Mouse (Mus musculus) neural tube, embryonic 10.5 days (tissue): ENCODE results near the gene Rsph1.

Experiments used
- DNase-seq: peaks from one replicate; pipeline ENCODE4 v3.0.0-alpha.2; 2017; ENCODE audit warnings: low spot score; ENCODE audit errors: extremely low spot score

Gene Rsph1

DNA sequence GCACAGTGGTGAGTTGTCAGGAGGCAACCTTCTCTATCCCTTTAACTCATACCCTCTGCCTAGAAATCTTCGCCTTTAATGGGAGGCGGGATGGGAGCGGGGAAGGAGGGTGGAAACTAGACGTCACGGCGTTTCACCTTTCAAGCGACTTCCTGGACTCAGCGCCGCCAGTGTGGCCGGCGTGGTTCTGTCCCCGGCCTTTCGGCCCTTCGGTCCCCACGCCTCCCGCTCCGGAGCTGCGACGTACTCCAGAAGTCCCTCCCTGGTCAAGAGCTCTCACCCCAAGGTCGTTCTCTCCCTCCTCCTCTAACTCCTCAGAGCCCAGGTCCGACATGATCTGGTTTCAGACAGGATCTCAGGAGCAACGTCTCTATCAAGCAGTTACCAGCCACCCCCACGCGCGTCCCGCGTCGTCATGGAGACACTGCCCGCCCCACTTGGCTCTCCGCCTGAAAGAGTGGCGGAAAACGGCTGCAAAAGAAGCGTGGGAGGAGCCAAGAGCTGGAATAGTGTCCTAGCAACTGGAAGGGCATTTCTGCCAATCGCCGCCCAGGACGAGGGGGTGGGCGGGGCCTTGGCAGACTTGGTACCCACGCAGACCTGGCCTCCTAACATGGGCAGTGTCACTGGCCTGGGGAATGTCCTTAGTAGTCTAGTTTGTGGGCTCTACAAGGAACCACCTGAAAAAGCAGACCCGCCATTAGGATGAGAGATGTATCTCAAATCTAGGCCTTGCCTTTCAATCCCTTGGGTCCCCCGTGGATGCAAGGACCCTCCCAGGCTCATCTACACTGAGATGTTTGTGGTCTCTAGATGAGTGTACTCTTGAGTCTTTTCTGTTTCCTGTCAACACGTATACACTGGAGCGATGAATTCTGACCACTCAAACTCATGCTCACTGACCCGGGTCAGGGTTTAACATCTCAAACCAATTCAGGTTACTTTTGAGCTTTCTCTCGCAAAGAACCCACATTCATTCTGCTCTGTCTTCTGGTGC is at the start of gene Rsph1:
TSS of gene Rsph1 (minus strand) at position 462 of the 997 bp plus-strand sequence.
- DNase-seq, result peak; percentile 86

DNA sequence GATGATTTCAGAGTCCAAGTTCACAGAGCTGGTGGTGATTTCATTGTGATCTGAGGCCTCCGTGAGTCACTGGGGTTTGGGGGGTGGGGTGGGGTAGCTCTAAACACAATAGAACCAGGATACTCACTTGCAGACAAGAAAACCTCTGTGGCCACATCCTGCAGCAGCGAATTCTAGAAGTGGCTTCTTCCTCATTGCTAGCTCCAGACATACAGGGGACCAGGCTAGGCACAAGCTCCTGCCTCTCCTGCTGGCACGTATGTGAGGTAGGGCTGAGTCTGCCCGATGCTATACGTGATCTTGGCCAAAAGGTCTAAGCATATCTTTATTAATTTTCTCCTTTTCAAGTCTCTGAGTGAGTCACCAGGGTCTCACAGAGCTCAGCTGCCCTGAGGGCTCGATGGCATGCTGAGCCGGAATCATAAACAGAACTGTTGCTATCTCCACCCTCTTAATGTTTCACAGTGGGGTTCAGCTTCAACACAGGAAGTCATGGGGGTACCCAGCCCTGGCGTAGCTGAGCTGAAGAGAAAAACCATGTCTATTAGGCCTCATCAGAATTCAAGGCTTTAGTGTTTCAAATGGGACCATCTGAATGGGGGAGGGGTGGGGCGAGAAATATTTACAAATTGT is 49.2 kb upstream of the Rsph1 start:
- DNase-seq, result no peak

DNA sequence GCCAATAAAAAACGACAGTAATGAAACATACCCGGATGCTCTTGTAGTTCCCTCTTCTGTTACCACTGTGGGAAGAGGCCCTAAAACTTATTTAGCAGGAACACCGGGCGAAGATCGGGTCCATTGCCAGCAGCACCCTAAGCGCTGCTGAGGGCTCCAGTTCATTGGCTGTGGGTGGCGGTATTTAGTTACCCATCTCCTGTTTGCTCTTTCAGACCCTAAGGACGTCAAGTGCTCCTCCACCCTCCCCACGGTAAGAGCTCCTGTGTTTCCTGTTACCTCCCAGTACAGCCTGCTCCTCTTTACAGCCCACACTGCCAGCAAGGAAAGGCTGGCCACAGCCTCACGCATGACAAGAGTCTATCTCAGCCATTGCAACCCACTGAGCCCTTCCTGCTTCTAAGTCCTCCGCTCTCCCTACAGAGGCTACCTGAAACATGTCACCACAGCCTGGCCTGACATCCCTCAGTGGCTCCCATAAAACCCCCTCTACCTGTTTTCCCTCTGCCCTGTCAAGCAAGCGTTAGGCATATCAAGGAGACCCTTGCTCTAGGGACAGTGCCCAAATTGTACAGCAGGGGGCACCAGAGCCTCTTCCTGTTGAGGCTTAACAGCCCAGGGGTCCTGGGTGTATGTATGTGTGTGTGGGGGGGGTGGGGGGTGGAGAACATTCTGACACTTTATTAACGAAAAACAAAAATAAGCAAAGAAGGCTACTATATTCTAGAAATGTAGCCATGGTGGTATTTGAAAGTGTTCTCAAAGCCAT is 48.5 kb upstream of the Rsph1 start:
- DNase-seq, result peak; percentile 51

DNA sequence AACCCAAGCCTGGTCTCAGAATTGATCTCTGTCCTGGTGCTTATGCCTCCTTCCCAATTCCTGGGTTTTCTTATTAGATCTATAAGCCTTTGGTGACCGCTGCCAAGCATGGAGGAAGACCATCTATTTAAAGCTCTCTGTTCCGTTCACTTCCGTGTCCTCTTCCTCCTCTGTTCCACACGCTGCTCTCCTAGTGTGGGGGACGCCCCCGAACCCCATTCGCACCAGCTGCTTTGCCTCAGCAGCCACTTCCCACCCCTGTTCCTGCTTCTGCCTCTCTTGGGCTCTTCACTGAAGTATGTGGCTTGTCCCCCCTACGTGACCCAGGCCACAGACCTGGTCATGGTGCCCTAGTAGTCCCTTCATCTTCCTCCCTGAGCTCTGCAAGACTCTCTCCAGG is 47.0 kb upstream of the Rsph1 start:
- DNase-seq, result no peak

DNA sequence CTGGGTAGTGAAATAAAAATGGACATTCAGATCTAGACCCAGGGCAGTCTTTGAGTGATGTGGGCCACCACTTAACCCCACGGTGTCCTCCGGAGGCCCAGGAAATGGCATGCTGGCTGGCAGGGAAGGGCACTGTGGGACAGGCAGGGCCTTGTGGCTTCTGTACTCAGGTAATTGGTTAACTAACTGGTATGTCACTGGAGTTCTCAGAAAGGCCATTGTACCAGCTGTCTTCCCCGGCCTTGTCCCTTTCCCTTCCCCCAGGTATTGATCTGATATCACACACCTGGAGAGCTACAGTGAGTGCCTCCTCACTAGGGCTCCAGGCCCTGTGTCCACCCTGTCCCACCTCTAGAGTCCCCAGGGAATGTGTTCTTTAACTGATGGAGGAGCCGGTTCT is 46.2 kb upstream of the Rsph1 start:
- no peak for DNase-seq

DNA sequence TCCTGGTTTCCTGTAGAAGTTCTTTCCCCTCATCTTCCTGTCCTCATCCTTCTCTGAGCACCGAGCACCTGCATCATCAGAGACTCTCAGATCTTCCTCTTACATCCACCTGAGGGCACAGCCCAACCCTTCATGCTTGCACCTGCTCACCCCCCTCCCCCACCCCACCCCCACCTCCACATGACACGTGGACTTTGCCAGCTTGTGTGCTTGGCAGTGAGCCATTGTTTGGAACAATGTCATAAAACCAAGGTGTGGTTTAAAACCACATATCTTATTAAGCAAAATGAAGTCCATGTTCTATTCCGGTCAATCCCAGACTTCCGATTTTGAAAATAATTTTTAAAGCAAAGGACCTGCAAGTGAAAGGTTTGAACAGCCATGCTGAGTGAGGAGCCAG is 45.3 kb upstream of the Rsph1 start:
- no peak for DNase-seq

DNA sequence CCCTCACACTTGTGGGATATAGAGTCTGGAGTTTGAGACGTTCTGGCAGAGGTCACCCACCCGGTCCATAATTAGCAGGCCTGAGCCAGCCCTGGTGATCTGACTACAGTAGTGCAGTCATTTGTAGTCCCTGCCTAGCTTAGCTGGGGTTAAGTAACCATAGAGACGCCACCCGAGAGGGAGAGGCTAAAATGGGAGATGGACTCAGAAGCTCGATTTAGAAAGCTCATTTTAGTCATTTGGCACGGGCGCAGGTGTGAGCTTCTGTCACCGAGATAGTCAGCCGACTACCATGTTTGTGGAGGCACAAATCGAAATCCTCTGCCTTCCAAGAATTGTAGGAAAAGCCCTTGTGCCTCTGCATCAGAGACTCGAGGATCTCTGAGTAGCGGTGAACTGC is 44.2 kb upstream of the Rsph1 start:
- no peak for DNase-seq

DNA sequence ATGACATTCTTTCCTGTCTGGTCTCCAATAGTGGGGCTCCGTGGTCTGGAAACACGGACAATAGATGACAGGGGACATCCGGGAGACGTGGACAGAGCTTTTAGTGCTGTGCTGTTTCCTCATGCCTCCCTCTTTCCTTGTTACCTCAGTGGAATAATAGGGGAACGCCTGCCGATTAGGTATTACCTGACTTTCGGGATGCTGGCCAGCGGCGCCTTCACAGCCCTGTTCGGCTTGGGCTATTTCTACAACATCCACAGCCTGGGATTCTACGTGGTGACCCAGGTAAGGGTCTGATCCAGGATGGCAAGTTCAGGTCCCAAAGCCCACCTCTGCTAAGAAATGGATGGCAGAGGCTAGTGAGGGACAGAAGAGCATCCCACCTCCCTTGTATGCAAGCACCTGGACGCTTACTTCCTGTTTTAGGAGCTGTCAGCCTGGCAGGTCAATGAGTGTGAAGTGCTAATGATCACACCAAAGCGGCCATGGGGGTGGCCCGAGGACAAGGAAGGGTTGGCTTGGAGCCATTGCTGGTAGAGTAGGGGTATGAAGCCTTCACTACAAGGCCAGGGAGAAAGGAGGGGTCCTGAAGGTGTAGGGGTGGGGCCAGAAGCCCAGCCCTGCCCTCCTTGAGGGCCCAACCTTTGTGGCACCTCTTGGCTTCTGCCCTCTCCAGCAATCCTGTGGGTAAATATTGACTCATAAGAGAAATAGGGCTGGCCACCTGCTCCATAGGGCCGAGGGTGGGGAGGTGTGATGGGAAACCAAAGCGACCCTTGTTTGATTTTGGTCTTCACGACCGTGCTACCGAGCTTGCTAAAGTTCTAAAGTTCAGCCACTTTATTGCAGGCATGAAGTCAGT is 42.0 kb upstream of the Rsph1 start:
- DNase-seq, result no peak

DNA sequence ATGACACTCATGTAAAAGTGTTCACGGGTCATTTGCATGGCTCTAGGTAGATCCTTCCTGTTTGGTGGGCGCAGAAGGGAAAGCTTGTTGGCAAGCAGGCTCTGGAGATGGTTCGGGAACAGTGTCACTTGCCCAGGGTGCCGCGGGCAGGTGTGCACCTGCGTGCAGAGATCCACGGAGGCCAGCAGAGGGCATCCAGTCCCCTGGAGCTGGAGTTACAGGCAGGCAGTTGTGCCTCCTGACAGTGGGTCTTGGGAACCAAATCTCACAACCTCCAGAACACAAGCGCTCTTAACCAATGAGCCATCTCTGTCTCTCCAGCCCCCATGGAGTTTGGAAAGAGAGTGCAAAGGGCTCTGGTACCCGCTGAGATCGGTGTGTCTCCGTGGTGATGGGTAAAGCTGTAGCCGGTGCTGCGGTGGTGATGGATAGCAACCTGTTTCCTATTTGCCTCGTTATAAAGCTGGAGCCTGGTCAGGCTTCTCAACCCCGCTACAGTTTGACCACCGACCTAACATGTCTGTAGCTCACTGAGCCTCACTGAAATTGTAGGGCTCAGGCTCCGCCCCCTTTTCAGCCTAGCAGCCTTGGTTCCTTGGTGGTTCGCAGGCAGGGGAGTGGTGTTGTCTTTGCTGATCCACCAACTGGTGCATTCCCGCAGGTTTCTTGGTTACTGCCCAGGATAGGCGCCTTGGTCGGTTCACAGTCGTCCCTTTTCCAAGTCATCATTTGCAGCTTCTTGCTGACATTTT is 40.5 kb upstream of the Rsph1 start:
- no peak for DNase-seq

DNA sequence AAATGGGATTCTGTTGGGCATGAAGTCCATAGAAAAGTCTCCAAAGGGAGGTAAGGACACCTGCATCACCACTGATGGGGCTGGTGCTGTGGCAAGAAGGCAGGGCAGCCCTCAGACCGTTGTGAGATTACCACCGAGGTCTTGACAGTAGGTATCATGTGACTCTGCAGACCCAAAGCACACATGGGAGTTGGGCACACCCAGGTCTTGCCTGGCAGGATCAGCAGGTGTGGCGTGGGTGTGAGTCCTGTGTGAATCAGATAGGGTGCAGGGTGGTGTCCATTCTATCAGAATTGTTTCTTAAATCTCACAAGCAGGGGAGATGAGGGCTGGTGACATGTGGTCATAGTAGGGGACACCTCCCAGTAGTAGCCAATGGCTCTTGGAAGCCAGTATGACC is 39.8 kb upstream of the Rsph1 start:
- no peak for DNase-seq

DNA sequence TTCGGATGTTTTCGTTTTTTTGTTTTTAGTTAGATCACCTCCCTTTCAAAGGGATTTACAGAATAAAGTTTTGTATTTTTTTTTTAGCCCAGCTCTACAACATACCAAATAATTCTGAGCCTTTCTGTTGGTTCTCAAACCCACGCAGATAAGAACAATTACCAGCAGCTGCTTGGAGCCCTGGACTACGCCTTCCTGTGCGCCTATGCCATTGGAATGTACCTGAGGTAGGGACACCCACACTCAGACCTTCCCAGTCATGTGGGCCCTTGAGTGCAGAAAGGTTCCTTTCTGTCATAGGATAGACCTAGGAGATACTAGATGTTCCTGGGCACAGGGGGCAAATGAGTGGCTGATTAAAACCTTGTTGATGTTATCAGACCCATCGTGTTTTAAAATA is 38.8 kb upstream of the Rsph1 start:
- DNase-seq, result no peak

DNA sequence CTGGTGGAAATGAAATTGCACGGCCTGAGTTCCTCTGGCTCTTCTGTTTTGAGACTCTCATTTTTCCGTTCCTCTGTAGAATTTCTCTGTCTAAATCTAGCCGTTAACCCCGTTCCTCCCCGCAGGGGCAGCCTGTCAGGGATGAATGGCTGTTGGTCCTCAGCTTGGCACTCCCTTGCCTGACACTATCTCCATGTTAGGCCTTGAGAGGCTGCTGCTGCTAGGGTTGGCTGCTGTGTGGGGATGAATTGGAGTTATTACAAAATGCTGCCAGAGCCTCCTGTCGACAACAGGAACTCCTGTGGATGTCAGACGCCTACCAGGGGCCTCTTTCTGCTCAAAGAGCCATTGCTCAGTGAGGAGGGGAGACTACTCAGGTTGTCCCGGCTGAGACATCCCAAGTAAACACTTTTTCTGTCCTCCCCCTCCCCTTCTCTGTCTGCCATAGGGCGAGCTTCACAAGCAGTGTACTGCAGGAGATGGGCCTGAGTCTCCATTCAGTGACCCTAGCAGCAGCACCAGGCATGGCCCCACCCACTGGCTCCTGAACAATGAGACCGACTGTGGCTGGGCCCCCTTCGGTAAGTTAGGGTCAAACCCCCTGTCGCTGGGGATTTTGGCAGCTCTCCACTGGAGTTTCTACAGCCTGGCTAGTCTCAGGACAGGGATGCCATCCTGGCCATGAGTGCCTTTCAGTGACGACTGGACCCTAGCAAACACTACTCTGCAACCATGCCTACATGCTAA is 38.0 kb upstream of the Rsph1 start:
- no peak for DNase-seq

DNA sequence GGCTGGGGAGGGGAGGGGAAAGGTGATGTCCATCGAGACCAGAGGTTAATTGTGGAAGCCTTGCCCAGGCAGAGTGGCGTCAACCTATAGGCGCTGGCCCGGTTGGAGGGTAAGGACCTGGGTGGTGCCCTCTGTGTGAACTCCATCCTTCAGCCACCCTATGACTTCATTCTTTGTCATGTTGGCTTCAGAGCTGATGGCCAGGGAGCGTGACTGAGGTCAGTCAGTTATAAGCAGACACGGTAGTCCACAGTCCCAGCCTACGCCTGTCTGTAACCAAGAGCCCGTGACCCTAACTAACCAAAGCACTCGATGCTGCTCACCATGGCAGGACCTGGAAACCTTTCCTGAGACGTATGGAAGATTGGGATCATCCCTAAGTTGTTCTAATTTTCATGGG is 35.5 kb upstream of the Rsph1 start:
- DNase-seq, result no peak

DNA sequence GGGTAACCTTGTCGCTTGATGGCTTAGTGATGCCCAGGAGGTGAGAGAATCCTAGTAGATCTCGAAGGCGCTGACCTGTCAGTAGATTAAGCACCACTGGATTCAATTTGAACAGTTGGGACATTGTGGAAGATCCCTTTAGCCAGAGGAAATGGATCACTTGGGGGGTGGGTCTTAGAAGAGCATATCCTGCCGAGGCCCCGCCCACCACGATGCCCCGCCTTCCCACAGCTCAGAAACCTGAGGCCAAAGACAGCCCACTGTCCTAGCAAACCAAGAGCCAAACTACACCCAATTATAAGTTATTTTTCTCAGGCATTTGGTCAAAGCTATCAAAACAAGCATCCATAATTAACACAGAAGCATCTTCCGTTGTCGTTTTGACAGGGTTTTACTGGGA is 33.9 kb upstream of the Rsph1 start:
- DNase-seq, result no peak

DNA sequence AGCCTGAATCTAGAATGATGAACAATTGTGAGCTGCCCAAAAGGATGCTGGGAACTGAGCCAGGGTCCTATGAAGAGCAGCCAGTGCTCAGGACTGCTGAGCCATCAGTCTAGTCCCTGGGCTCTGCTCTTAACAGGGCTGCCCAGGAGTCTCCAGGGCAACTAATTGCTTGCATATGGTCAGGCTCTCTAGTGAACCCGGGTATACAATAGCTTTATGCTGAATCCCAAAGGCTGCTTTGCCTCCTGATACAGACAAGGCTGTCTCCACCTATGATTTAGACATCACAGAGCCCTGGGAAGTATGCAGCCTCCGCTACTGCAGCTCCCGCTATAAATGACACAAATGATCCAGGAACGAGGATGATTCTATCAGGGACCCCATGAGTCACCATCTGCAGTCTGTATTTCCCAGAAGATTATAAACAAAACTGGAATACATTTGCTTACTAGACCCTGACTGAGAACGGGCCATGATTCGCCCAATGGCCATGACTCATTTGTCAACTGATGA is 32.2 kb upstream of the Rsph1 start:
- DNase-seq, result peak; percentile 50

DNA sequence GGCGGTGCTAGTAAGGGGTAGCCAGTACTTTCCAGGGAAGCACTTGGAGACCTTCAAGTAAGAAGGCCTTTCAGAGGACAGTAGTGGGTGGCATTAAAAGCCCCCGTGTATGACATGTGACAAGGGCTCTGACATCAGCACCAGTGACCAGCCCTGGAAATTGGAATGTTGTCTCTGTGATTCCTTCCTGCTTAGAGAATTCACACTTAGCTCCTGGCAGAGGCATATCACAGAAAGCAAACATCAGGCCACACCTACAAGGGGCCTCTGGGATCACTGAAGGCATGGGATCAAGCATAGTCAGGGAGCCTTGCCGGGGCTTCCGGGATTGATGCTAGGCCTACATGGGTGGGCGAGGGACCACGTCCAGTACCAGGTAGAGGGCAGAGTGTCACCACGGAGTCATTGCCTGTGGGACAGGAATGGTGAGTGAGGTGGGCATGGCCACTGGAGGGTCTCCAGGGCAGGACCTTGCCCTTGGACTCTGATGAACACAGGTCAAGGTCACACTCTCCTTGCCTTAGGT is 31.2 kb upstream of the Rsph1 start:
- DNase-seq, result no peak

DNA sequence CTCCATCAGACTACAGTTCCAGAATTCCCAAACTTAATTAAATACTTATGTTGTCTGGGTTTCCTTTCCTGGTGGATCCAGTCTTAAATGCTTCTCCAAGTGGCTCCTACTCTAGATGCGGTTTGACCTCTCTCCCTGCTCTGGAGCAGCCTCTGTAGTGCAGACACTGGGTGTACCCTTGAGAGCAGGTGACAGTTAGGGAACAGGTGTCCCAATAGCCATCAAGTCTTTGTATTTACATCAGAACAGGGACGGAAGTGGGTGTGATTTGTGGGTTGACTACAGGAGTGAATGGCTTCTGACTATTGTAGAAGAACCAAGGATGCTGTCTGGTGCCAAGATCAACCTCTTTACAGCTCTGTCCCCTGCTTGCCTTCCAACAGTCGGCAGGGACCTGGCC is 30.6 kb upstream of the Rsph1 start:
- no peak for DNase-seq

DNA sequence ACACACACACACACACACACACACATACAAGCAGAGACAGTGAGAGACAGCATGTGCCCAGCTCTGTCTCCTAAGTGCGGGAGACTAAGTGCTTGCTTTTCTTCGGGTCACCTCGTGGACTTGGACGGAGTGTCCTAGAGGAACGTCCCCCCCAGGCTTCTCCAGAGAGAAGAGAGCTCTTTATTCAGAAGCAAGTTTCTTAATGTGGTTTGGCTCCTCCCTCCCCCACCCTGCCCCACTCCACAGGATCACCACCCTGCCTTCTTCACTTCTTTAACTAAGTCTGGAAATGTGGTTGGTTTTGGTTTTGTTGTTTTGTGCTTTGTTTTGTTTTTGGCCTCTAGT is 28.6 kb upstream of the Rsph1 start:
- no peak for DNase-seq
